Mouse (Mus musculus) erythroblast, embryonic 14.5 days (primary cell): Measurements from ENCODE around the gene Arg2. TPM values are rescaled to one million over a fixed set of nuclear protein-coding genes. Genes with fewer than 3 reads are reported as not detected.

Experiments
- H3K27me3 ChIP-seq: 2 replicates; pipeline ENCODE4 v1.6.1; 2012; ENCODE audit warnings: inconsistent platforms; ENCODE audit not compliant: control insufficient read depth
- H3K36me3 ChIP-seq: 2 replicates; pipeline ENCODE4 v1.6.1; 2012; ENCODE audit warnings: mild to moderate bottlenecking, inconsistent platforms; ENCODE audit not compliant: control insufficient read depth
- H3K4me1 ChIP-seq: 2 replicates; pipeline ENCODE4 v1.6.1; 2012; ENCODE audit warnings: inconsistent platforms; ENCODE audit not compliant: control insufficient read depth
- H3K4me3 ChIP-seq: replicated peaks from 2 replicates; pipeline ENCODE3; 2012; ENCODE audit warnings: moderate library complexity, mild to moderate bottlenecking, inconsistent platforms
- H3K9me3 ChIP-seq: 2 replicates; pipeline ENCODE4 v1.6.1; 2012; ENCODE audit warnings: low read length, inconsistent platforms, mixed read lengths; ENCODE audit not compliant: control insufficient read depth
- GATA1 ChIP-seq: IDR thresholded peaks from 2 replicates; pipeline ENCODE4 v1.6.1; 2012; ENCODE audit warnings: low read length, inconsistent platforms, mixed read lengths
- TAL1 ChIP-seq: IDR thresholded peaks from 3 replicates; pipeline ENCODE4 v1.6.1; 2012; ENCODE audit warnings: low read length, inconsistent platforms, mixed read lengths
- polyA plus RNA-seq: library from polyadenylated mRNA; stranded (reverse); fragments of >175 nt; gene quantifications from 2 replicates; pipeline ENCODE4 v1.2.3, GENCODE M21; 2012

Arg2 gene
- polyA plus RNA-seq, 1 experiment, result not detected

DNA sequence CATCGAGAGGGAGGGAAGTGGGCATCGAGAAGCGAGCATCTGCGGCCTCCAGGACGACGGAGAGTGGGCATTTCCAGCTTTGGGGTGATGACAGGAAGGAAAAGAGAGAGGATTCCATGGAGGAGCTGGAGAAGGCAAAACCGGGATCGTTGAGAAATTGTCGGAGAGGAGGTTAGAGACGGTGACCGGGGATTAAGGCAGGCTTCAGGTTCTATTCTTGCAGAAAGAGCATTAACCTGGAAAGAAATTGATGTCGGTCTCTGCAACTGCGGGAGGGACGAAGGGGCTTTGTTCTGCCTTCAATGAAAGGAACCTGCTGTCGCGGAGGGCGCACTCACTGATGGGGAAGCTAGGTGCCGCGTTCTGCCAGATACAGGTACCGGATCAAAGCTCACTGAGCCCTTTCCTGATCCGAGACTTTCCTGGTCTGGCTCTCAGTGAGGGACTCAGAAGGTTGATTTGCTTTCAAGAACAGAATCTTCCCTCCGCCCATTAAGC lies 650 bp downstream of the Arg2 start:
- TF ChIP-seq GATA1, result no peak
- TF ChIP-seq TAL1, result no peak
- Histone ChIP-seq H3K4me1 (peaks cover 8% of the 10 kb centered on the region), H3K4me3 (no peak overlapping the region), H3K36me3 (no peaks in the 10 kb centered on the region), H3K27me3 (peaks cover 49% of the 10 kb centered on the region), H3K9me3 (no peaks in the 10 kb centered on the region)

DNA sequence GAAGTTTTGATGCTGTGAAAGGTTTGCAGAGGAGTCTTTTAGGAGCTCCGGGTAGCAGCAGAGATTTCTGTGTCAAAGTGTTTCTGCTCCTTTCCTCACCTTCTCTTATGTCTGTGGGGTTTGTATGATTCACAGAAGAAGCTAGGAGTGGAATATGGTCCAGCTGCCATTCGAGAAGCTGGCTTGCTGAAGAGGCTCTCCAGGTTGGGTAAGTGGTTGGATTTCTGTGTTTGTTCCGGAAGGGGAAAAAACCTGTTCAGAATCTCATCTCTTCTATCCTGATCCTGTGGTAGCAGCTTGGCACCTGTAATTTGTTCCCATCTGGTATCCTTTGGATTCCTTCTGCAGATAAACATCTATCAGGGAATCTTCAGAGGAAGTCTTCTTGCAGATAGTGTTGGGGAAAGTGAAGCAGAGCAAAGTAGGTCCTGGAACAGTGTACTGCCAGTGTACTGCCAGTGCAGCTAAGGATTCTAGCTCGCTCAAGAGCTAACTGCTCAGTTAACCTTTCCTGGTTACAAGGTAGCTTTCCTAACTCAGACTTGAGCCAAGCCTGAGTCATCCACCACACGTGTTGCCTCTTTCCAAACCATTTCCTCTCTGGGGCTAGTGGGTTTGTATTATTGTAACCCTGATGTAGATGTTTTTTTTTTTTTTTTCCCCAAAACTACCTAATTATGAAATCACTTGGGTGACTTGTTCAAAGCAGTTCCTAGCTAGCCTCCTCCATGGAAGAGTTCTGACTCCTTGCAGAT lies 1.3 kb downstream of the Arg2 start:
- TF ChIP-seq GATA1, result no peak
- no peak for TF ChIP-seq TAL1
- Histone ChIP-seq H3K4me1 (peaks cover 8% of the 10 kb centered on the region), H3K36me3 (no peaks in the 10 kb centered on the region), H3K27me3 (peaks cover 49% of the 10 kb centered on the region), H3K4me3 (no peak overlapping the region), H3K9me3 (no peaks in the 10 kb centered on the region)

DNA sequence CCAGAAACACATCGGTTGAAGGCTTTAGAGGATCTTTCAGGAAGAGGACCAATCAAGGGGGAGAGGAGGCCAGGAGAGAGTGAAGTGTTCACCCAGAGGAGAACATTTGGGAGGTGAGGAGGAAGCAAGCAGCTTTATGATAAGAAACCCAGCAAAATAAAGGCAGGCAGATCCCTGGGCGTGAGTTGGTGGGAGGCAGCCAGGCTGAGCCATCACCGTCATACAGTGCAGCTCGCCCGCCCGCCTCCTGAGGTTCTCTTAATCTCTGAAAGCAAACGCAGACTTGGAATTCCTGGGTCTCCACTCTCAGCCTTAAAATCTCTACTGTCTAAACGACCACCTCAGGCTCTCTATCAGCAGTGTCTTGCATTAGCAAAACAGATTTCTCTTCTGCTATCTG lies 4.1 kb downstream of the Arg2 start:
- peaks cover 8% of the 10 kb centered on the region for H3K4me1 ChIP-seq
- H3K36me3 ChIP-seq, result no peaks in the 10 kb centered on the region
- no peaks in the 10 kb centered on the region for H3K9me3 ChIP-seq
- no peak for TF ChIP-seq TAL1
- no peak for TF ChIP-seq GATA1
- no peak overlapping the region for H3K4me3 ChIP-seq
- H3K27me3 ChIP-seq, result peaks cover 46% of the 10 kb centered on the region

DNA sequence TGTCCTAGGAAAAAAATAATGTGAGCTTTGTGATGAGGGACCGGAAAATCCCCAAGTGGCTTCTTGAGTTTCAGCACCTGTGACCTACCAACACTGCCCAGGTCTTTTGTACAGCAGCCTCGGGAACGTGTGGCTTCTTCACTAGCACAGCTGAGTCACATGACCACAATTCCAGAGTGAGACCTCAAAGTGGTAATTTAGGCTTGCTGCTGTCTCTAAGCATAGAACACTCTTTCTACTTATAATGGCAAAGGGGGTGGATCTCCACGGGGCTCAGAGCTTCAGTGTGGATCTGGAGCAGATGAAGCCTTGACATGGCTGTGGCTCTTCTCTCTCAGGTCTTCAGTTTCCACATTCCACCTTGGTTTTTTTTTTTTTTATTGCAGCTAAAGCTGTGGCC lies 4.5 kb downstream of the Arg2 start:
- H3K36me3 ChIP-seq, result no peaks in the 10 kb centered on the region
- peaks cover 8% of the 10 kb centered on the region for H3K4me1 ChIP-seq
- TF ChIP-seq TAL1 (no peak), GATA1 (no peak)
- H3K27me3 ChIP-seq, result peaks cover 42% of the 10 kb centered on the region
- no peak overlapping the region for H3K4me3 ChIP-seq
- no peaks in the 10 kb centered on the region for H3K9me3 ChIP-seq

DNA sequence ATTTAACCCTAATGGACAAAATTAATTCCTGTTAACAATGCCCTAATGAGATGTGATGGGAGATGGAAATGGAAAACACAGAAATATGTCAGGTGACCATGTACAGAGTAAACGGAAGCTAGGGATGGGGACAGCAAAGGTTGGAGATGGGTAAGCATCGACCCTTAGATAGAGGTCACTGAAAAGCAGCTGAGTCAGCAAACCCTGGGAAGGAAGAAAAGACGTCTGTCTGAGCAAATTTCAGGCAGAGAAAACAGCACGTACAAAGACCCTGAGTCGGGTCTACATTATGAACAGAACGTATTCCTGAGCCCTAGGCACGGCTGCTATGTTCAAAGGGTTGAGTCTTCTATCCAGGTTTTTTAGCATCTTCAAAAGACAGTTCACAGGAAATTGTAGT lies 6.4 kb downstream of the Arg2 start:
- TF ChIP-seq GATA1 (no peak), TAL1 (no peak)
- H3K27me3 ChIP-seq, result peaks cover 24% of the 10 kb centered on the region
- H3K9me3 ChIP-seq, result no peaks in the 10 kb centered on the region
- H3K36me3 ChIP-seq, result no peaks in the 10 kb centered on the region
- no peak overlapping the region for H3K4me3 ChIP-seq
- H3K4me1 ChIP-seq, result no peaks in the 10 kb centered on the region

DNA sequence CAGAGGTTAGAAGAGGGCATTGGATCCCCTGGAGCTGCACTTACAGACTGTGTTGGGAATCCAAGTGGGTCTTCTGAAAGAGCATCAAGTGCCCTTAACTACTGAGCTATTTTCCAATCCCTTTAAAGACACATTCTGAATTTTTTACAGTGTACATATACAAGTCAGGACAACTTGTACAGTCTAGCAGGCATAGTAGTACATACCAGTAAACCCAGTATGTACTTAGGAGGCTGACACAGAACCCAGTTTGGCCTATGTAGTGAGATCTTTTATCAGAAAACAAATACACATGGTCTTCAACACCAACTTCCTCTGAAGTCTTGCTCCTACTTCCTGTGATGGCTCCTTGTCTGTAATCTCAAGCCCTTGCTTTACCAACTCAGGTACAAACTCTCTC lies 8.4 kb downstream of the Arg2 start:
- Histone ChIP-seq H3K27me3 (peaks cover 5% of the 10 kb centered on the region), H3K4me1 (no peaks in the 10 kb centered on the region), H3K4me3 (no peak overlapping the region), H3K36me3 (no peaks in the 10 kb centered on the region), H3K9me3 (no peaks in the 10 kb centered on the region)
- TF ChIP-seq GATA1 (no peak), TAL1 (no peak)

DNA sequence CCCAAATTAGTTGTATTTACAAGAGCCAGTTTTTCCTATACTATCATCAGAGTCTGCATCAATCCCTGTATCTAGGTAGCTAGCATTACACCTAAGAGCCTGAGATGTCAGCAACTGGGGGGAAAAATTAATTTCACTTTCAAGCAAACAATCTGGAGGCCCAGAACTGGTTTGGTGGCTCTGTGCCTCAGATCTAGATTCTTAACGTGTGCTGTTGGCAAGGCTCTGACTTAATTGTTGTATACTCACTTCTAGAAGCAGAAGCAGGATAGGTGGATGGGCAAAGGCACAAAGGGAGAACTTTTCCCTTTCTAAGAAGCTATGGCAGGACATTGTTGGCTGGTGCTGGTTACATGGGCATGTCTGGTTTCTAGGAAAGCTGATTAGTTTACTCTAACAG lies 8.8 kb downstream of the Arg2 start:
- no peak overlapping the region for H3K4me3 ChIP-seq
- no peaks in the 10 kb centered on the region for H3K9me3 ChIP-seq
- peaks cover 3% of the 10 kb centered on the region for H3K27me3 ChIP-seq
- no peak for TF ChIP-seq TAL1
- no peak for TF ChIP-seq GATA1
- no peaks in the 10 kb centered on the region for H3K4me1 ChIP-seq
- no peaks in the 10 kb centered on the region for H3K36me3 ChIP-seq

DNA sequence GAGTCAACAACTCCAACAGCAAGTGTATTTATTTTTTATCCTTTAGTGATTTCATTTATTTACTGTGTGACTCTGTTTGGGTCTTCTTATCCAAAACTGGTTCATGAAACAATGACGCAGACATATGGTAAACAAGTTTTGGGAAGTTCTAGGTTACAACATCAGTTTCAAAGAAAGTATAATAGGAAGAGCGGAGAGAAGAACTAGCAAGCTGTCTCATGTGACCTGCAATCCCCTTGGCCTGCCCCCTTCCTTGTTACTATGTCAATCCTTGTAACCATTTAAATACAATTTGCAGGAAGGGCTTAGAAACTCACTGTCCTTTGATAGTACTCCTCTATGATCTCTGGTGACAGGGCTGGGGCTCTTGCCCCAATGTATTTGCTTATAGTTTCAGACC lies 10.2 kb downstream of the Arg2 start:
- Histone ChIP-seq H3K4me1 (no peaks in the 10 kb centered on the region), H3K27me3 (no peaks in the 10 kb centered on the region), H3K4me3 (no peak overlapping the region), H3K9me3 (no peaks in the 10 kb centered on the region), H3K36me3 (no peaks in the 10 kb centered on the region)
- no peak for TF ChIP-seq TAL1
- no peak for TF ChIP-seq GATA1

DNA sequence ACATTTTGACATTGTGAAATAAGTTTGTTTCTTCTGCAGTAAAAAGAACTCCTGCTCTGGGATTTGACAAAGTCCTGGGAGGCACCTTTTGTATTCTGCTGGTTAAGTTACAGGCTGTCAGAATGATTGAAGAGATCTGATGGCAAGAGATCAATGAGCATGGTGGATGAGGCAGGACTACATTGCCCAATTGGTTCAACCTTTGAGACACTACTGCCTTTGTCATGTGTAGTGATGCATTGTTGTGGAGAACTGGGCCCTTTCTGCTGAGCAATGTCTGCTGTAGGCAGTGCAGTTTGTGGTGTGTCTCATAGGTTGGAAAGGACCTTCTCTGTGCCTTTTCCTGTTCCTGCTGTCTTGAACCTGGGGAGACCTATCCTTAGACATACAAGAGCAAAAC lies 10.8 kb downstream of the Arg2 start:
- no peak for TF ChIP-seq TAL1
- no peak for TF ChIP-seq GATA1
- Histone ChIP-seq H3K4me3 (no peak overlapping the region), H3K36me3 (no peaks in the 10 kb centered on the region), H3K9me3 (no peaks in the 10 kb centered on the region), H3K4me1 (no peaks in the 10 kb centered on the region), H3K27me3 (no peaks in the 10 kb centered on the region)
